Mouse (Mus musculus): ENCODE measurements around the gene Slc9a1. TPM values are rescaled to one million over a fixed set of nuclear protein-coding genes. Genes with fewer than 3 reads are reported as not detected.

The Slc9a1 gene
- polyA plus RNA-seq, 1 experiment from 2014 or later, result 6.5 TPM

- no peak for ATAC-seq (ENCODE audit: insufficient number of reproducible peaks, insufficient read depth, low FRiP score, low read depth)
- H3K4me1 ChIP-seq (ENCODE audit: control insufficient read depth in 2 of 2, insufficient read depth in 2 of 2, low read length in 2 of 2), result peaks cover 58 to 69% of the 10 kb centered on the region in 2 experiments
- no peak overlapping the region for H3K4me2 ChIP-seq (ENCODE audit: low read length)
- no peaks in the 10 kb centered on the region for H3K36me3 ChIP-seq (ENCODE audit: control insufficient read depth, insufficient read depth, low read length)
- H3K9ac ChIP-seq (ENCODE audit: low read length), result no peak overlapping the region; the same call in 1 of the 2 replicates
- H3K27ac ChIP-seq (replicated peaks in 1 of 2; ENCODE audit: control insufficient read depth in 1 of 2, insufficient read depth in 1 of 2, low read depth in 2 of 2, low read length in 2 of 2), result peak overlapping the region; percentile 33 to 55; a peak in 1 of 4 replicates
- WGBS, result 50% methylated on average over 5 of the region's 5 CpGs
- H3K9me3 ChIP-seq (ENCODE audit: control insufficient read depth, low read length), result no peaks in the 10 kb centered on the region
- H3K27me3 ChIP-seq (ENCODE audit: control insufficient read depth, insufficient read depth, low read length), result no peaks in the 10 kb centered on the region
- no peak overlapping the region for H3K4me3 ChIP-seq (ENCODE audit: control insufficient read depth in 1 of 2, insufficient read depth in 1 of 2, low read depth in 1 of 2, low read length in 2 of 2)
These were observed 27.8 kb downstream of the Slc9a1 start for GRCm38 (mm10) chr4:133397299-133397698.

GRCm38 (mm10) chr4:133397961-133398360, 28.5 kb downstream of the Slc9a1 start:
- H3K27ac ChIP-seq (replicated peaks in 1 of 2; ENCODE audit: control insufficient read depth in 1 of 2, insufficient read depth in 1 of 2, low read depth in 2 of 2, low read length in 2 of 2), result peak overlapping the region; percentile 33 to 55; a peak in 3 of 4 replicates
- H3K36me3 ChIP-seq (ENCODE audit: control insufficient read depth, insufficient read depth, low read length), result no peaks in the 10 kb centered on the region
- H3K9ac ChIP-seq (ENCODE audit: low read length), result no peak overlapping the region; the same call in 1 of the 2 replicates
- no peak overlapping the region for H3K4me2 ChIP-seq (ENCODE audit: low read length)
- H3K9me3 ChIP-seq (ENCODE audit: control insufficient read depth, low read length), result no peaks in the 10 kb centered on the region
- no peak for ATAC-seq (ENCODE audit: insufficient number of reproducible peaks, insufficient read depth, low FRiP score, low read depth)
- peaks cover 58 to 69% of the 10 kb centered on the region in 2 experiments for H3K4me1 ChIP-seq (ENCODE audit: control insufficient read depth in 2 of 2, insufficient read depth in 2 of 2, low read length in 2 of 2)
- WGBS, result 61% methylated on average over 8 of the region's 8 CpGs
- no peak overlapping the region for H3K4me3 ChIP-seq (ENCODE audit: control insufficient read depth in 1 of 2, insufficient read depth in 1 of 2, low read depth in 1 of 2, low read length in 2 of 2)
- no peaks in the 10 kb centered on the region for H3K27me3 ChIP-seq (ENCODE audit: control insufficient read depth, insufficient read depth, low read length)

- Histone ChIP-seq H3K27ac (replicated peaks in 1 of 2; ENCODE audit: control insufficient read depth in 1 of 2, insufficient read depth in 1 of 2, low read depth in 2 of 2, low read length in 2 of 2) (0 out of 4 replicates have a peak overlapping the region, but pooled peaks of 1 of the 2 experiments have one; percentile 19), H3K36me3 (ENCODE audit: control insufficient read depth, insufficient read depth, low read length) (no peaks in the 10 kb centered on the region), H3K9me3 (ENCODE audit: control insufficient read depth, low read length) (no peaks in the 10 kb centered on the region), H3K9ac (ENCODE audit: low read length) (no peak overlapping the region), H3K4me2 (ENCODE audit: low read length) (no peak overlapping the region), H3K4me1 (ENCODE audit: control insufficient read depth in 2 of 2, insufficient read depth in 2 of 2, low read length in 2 of 2) (peaks cover 58 to 69% of the 10 kb centered on the region in 2 experiments), H3K4me3 (ENCODE audit: control insufficient read depth in 1 of 2, insufficient read depth in 1 of 2, low read depth in 1 of 2, low read length in 2 of 2) (no peak overlapping the region), H3K27me3 (ENCODE audit: control insufficient read depth, insufficient read depth, low read length) (no peaks in the 10 kb centered on the region)
- 66% methylated on average over 5 of the region's 5 CpGs for WGBS
- ATAC-seq (ENCODE audit: insufficient number of reproducible peaks, insufficient read depth, low FRiP score, low read depth), result no peak
These were observed 29.1 kb downstream of the Slc9a1 start for GRCm38 (mm10) chr4:133398619-133399018.

GRCm38 (mm10) chr4:133399509-133399908, 30.0 kb downstream of the Slc9a1 start:
- ATAC-seq (ENCODE audit: insufficient number of reproducible peaks, insufficient read depth, low FRiP score, low read depth), result no peak
- Histone ChIP-seq H3K36me3 (ENCODE audit: control insufficient read depth, insufficient read depth, low read length) (no peaks in the 10 kb centered on the region), H3K4me2 (ENCODE audit: low read length) (no peak overlapping the region), H3K27ac (replicated peaks in 1 of 2; ENCODE audit: control insufficient read depth in 1 of 2, insufficient read depth in 1 of 2, low read depth in 2 of 2, low read length in 2 of 2) (no peak overlapping the region; a peak in 1 of 4 replicates), H3K4me3 (ENCODE audit: control insufficient read depth in 1 of 2, insufficient read depth in 1 of 2, low read depth in 1 of 2, low read length in 2 of 2) (no peak overlapping the region), H3K9ac (ENCODE audit: low read length) (peak overlapping the region; percentile 5; the same call in 1 of the 2 replicates), H3K9me3 (ENCODE audit: control insufficient read depth, low read length) (no peaks in the 10 kb centered on the region), H3K27me3 (ENCODE audit: control insufficient read depth, insufficient read depth, low read length) (no peaks in the 10 kb centered on the region), H3K4me1 (ENCODE audit: control insufficient read depth in 2 of 2, insufficient read depth in 2 of 2, low read length in 2 of 2) (peaks cover 55 to 64% of the 10 kb centered on the region in 2 experiments)
- 78% methylated on average over 6 of the region's 6 CpGs for WGBS

GRCm38 (mm10) chr4:133400098-133400497, 30.6 kb downstream of the Slc9a1 start:
- Histone ChIP-seq H3K9ac (ENCODE audit: low read length) (no peak overlapping the region), H3K4me1 (ENCODE audit: control insufficient read depth in 2 of 2, insufficient read depth in 2 of 2, low read length in 2 of 2) (peaks cover 49 to 58% of the 10 kb centered on the region in 2 experiments)

GRCm38 (mm10) chr4:133402011-133402410, 32.5 kb downstream of the Slc9a1 start:
- 26% methylated on average over 13 of the region's 13 CpGs for WGBS
- peak overlapping the region; percentile 8; the same call in 1 of the 2 replicates for H3K4me2 ChIP-seq (ENCODE audit: low read length)
- H3K4me3 ChIP-seq (ENCODE audit: control insufficient read depth in 1 of 2, insufficient read depth in 1 of 2, low read depth in 1 of 2, low read length in 2 of 2), result no peak overlapping the region
- ATAC-seq (ENCODE audit: insufficient number of reproducible peaks, insufficient read depth, low FRiP score, low read depth), result no peak
- H3K9ac ChIP-seq (ENCODE audit: low read length), result no peak overlapping the region
- peaks cover 47 to 57% of the 10 kb centered on the region in 2 experiments for H3K4me1 ChIP-seq (ENCODE audit: control insufficient read depth in 2 of 2, insufficient read depth in 2 of 2, low read length in 2 of 2)
- H3K27me3 ChIP-seq (ENCODE audit: control insufficient read depth, insufficient read depth, low read length), result no peaks in the 10 kb centered on the region
- no peaks in the 10 kb centered on the region for H3K9me3 ChIP-seq (ENCODE audit: control insufficient read depth, low read length)
- no peaks in the 10 kb centered on the region for H3K36me3 ChIP-seq (ENCODE audit: control insufficient read depth, insufficient read depth, low read length)
- peak overlapping the region in 1 of 2 experiments; percentile 27; a peak in 1 of 4 replicates for H3K27ac ChIP-seq (replicated peaks in 1 of 2; ENCODE audit: control insufficient read depth in 1 of 2, insufficient read depth in 1 of 2, low read depth in 2 of 2, low read length in 2 of 2)

More at GRCm38 (mm10) chr4:133400098-133400497, 30.6 kb downstream of the Slc9a1 start:
- Histone ChIP-seq H3K4me2 (ENCODE audit: low read length) (no peak overlapping the region), H3K9me3 (ENCODE audit: control insufficient read depth, low read length) (no peaks in the 10 kb centered on the region), H3K36me3 (ENCODE audit: control insufficient read depth, insufficient read depth, low read length) (no peaks in the 10 kb centered on the region), H3K27ac (replicated peaks in 1 of 2; ENCODE audit: control insufficient read depth in 1 of 2, insufficient read depth in 1 of 2, low read depth in 2 of 2, low read length in 2 of 2) (peak overlapping the region in 1 of 2 experiments; percentile 17; a peak in 2 of 4 replicates), H3K27me3 (ENCODE audit: control insufficient read depth, insufficient read depth, low read length) (no peaks in the 10 kb centered on the region), H3K4me3 (ENCODE audit: control insufficient read depth in 1 of 2, insufficient read depth in 1 of 2, low read depth in 1 of 2, low read length in 2 of 2) (no peak overlapping the region)
- WGBS, result 41% methylated on average over 7 of the region's 7 CpGs
- no peak for ATAC-seq (ENCODE audit: insufficient number of reproducible peaks, insufficient read depth, low FRiP score, low read depth)

- no peak overlapping the region for H3K27ac ChIP-seq (replicated peaks in 1 of 2; ENCODE audit: control insufficient read depth in 1 of 2, insufficient read depth in 1 of 2, low read depth in 2 of 2, low read length in 2 of 2)
- no peaks in the 10 kb centered on the region for H3K9me3 ChIP-seq (ENCODE audit: control insufficient read depth, low read length)
These were observed 34.2 kb downstream of the Slc9a1 start for GRCm38 (mm10) chr4:133403611-133404228.

More at GRCm38 (mm10) chr4:133403611-133404228, 34.2 kb downstream of the Slc9a1 start:
- Histone ChIP-seq H3K4me1 (ENCODE audit: control insufficient read depth in 2 of 2, insufficient read depth in 2 of 2, low read length in 2 of 2) (peaks cover 44 to 56% of the 10 kb centered on the region in 2 experiments), H3K9ac (ENCODE audit: low read length) (no peak overlapping the region), H3K36me3 (ENCODE audit: control insufficient read depth, insufficient read depth, low read length) (no peaks in the 10 kb centered on the region), H3K4me3 (ENCODE audit: control insufficient read depth in 1 of 2, insufficient read depth in 1 of 2, low read depth in 1 of 2, low read length in 2 of 2) (no peak overlapping the region), H3K4me2 (ENCODE audit: low read length) (no peak overlapping the region), H3K27me3 (ENCODE audit: control insufficient read depth, insufficient read depth, low read length) (no peaks in the 10 kb centered on the region)
- WGBS, result 86% methylated on average over 9 of the region's 9 CpGs
- no peak for ATAC-seq (ENCODE audit: insufficient number of reproducible peaks, insufficient read depth, low FRiP score, low read depth)
